Mouse (Mus musculus) brain, adult 10 weeks (tissue): ENCODE data around the gene Trpc5os. TPM values are rescaled to one million over a fixed set of nuclear protein-coding genes. Genes with fewer than 3 reads are reported as not detected.

ENCODE experiments used
- polyA plus RNA-seq: library from polyadenylated mRNA; stranded (reverse); fragments of 350-450 nt; fragmentation: Illumina TruSeq; extraction: RNeasy Lipid Tissue Mini Kit (QIAGEN cat#74804); gene quantifications from one replicate; pipeline ENCODE4 v1.2.3, GENCODE M21; 2015; ENCODE audit warnings: low read depth, low replicate concordance

Gene Trpc5os
- not detected for polyA plus RNA-seq

DNA sequence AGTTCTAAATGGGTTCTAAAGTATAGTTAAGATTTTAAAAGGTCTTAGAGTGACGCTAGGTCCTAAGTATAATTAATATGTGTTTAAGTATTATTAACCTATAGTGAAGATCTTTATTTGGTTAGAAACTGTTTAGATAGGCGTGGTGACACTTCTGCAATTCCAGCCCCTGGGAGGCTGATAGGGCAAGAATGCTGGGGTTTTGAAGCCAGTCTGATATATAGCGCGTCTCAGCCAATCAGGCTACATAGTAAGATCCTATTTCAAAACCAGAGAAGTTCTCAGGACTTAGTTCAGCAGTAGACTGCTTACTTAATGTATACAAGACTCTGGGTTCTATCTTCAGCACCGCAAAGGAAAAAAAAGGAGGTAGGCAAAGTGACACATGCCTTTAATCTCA, at the start of gene Trpc5os:
Trpc5os (plus strand) TSS at position 301 of the 400 bp plus-strand sequence.

Other genes starting within 250 kb of the Trpc5os start
- 8.3 TPM for gene Alg13, start 138.8 kb upstream of the Trpc5os start, polyA plus RNA-seq
- 5.6 TPM for gene Trpc5, start 231.6 kb downstream of the Trpc5os start, polyA plus RNA-seq
- 1.0 TPM for gene Rtl4, start 232.3 kb downstream of the Trpc5os start, polyA plus RNA-seq